Mouse (Mus musculus) testis, adult 2 months (tissue): ENCODE data around the gene Tdrd3.

Experiments used
- CTCF ChIP-seq: fragments of 200-500 bp; IDR thresholded peaks from 2 replicates; pipeline ENCODE4 v1.5.1; 2012; ENCODE audit warnings: low read depth, mild to moderate bottlenecking, inconsistent platforms, low read length, moderate library complexity; ENCODE audit not compliant: control insufficient read depth, insufficient read depth, insufficient replicate concordance
- POLR2A ChIP-seq: fragments of 200-500 bp; IDR thresholded peaks from 2 replicates; pipeline ENCODE4 v1.6.1; 2012; ENCODE audit warnings: low read depth, mild to moderate bottlenecking, inconsistent platforms, low read length, moderate library complexity; ENCODE audit not compliant: control insufficient read depth

- no peak for TF ChIP-seq POLR2A
- TF ChIP-seq CTCF, result no peak
Observed at GRCm38 (mm10) chr14:87467586-87467985, 51.1 kb downstream of the Tdrd3 start.
